Mouse (Mus musculus): Measurements from ENCODE around the gene Atp13a5. TPM values are rescaled to one million over a fixed set of nuclear protein-coding genes. Genes with fewer than 3 reads are reported as not detected.

Atp13a5 gene
- polyA plus RNA-seq, 1 experiment from 2014 or later: 0.15 TPM

- no peaks in the 10 kb centered on the region for H3K36me3 ChIP-seq (ENCODE audit: control insufficient read depth, insufficient read depth, low read length)
- no peaks in the 10 kb centered on the region for H3K27me3 ChIP-seq (ENCODE audit: control insufficient read depth, insufficient read depth, low read length)
- H3K9ac ChIP-seq (ENCODE audit: low read length): no peak overlapping the region
- H3K9me3 ChIP-seq (ENCODE audit: control insufficient read depth, low read length): no peaks in the 10 kb centered on the region
- H3K4me1 ChIP-seq (ENCODE audit: control insufficient read depth, insufficient read depth, low read length): no peaks in the 10 kb centered on the region
- no peak for DNase-seq (ENCODE audit: low spot score)
- 83% methylated on average over 5 of the region's 5 CpGs for WGBS
- ATAC-seq (ENCODE audit: insufficient read depth, low FRiP score, low TSS enrichment): peak; percentile 50; the same call in 1 of the 2 replicates
- no peak overlapping the region for H3K4me2 ChIP-seq (ENCODE audit: low read depth)
- H3K4me3 ChIP-seq (ENCODE audit: low read depth, low read length): no peak overlapping the region
- no peak overlapping the region for H3K27ac ChIP-seq (ENCODE audit: low read depth, low read length)
These were observed 161.9 kb downstream of the Atp13a5 start for GRCm38 (mm10) chr16:29216395-29217295.

GRCm38 (mm10) chr16:29209605-29210411 is 168.7 kb downstream of the Atp13a5 start, which contains the start of gene Hrasls:
Hrasls (plus strand) TSS chr16:29209695.
- H3K4me3 ChIP-seq (ENCODE audit: low read depth, low read length): peak within 1 kb of the TSS; percentile 39
- no peaks in the 10 kb centered on the region for H3K4me1 ChIP-seq (ENCODE audit: control insufficient read depth, insufficient read depth, low read length)
- H3K9me3 ChIP-seq (ENCODE audit: control insufficient read depth, low read length): no peaks in the 10 kb centered on the region
- H3K36me3 ChIP-seq (ENCODE audit: control insufficient read depth, insufficient read depth, low read length): no peaks in the 10 kb centered on the region
- H3K4me2 ChIP-seq (ENCODE audit: low read depth): peak within 1 kb of the TSS; percentile 90
- H3K27ac ChIP-seq (ENCODE audit: low read depth, low read length): no peak within 1 kb of the TSS
- peak within 1 kb of the TSS; percentile 66 for H3K9ac ChIP-seq (ENCODE audit: low read length)
- WGBS: 1% methylated on average over 39 of the region's 39 CpGs
- H3K27me3 ChIP-seq (ENCODE audit: control insufficient read depth, insufficient read depth, low read length): 0 out of 2 replicates have a peak, but pooled peaks cover 4% of the 10 kb centered on the region
- ATAC-seq (ENCODE audit: insufficient read depth, low FRiP score, low TSS enrichment) (peak; percentile 61; the same call in 1 of the 2 replicates), DNase-seq (ENCODE audit: low spot score) (peak; percentile 64)

- H3K9me3 ChIP-seq (ENCODE audit: control insufficient read depth, low read length): no peaks in the 10 kb centered on the region
- H3K27ac ChIP-seq (ENCODE audit: low read depth, low read length): no peak overlapping the region
- H3K27me3 ChIP-seq (ENCODE audit: control insufficient read depth, insufficient read depth, low read length): 0 out of 2 replicates have a peak, but pooled peaks cover 4% of the 10 kb centered on the region
- DNase-seq (ENCODE audit: low spot score) (no peak), ATAC-seq (ENCODE audit: insufficient read depth, low FRiP score, low TSS enrichment) (no peak)
- 70% methylated on average over 7 of the region's 7 CpGs for WGBS
- H3K9ac ChIP-seq (ENCODE audit: low read length): no peak overlapping the region
- H3K4me3 ChIP-seq (ENCODE audit: low read depth, low read length): no peak overlapping the region
- no peaks in the 10 kb centered on the region for H3K4me1 ChIP-seq (ENCODE audit: control insufficient read depth, insufficient read depth, low read length)
- H3K4me2 ChIP-seq (ENCODE audit: low read depth): no peak overlapping the region
- H3K36me3 ChIP-seq (ENCODE audit: control insufficient read depth, insufficient read depth, low read length): no peaks in the 10 kb centered on the region
These were observed 169.7 kb downstream of the Atp13a5 start for GRCm38 (mm10) chr16:29208841-29209240.

GRCm38 (mm10) chr16:29205581-29205980 is 173.0 kb downstream of the Atp13a5 start:
- DNase-seq (ENCODE audit: low spot score): no peak
- H3K9me3 ChIP-seq (ENCODE audit: control insufficient read depth, low read length): no peaks in the 10 kb centered on the region
- H3K4me1 ChIP-seq (ENCODE audit: control insufficient read depth, insufficient read depth, low read length): no peaks in the 10 kb centered on the region
- H3K27ac ChIP-seq (ENCODE audit: low read depth, low read length): no peak overlapping the region
- no peak overlapping the region for H3K4me3 ChIP-seq (ENCODE audit: low read depth, low read length)
- WGBS: 28% methylated on average over 2 of the region's 2 CpGs
- H3K36me3 ChIP-seq (ENCODE audit: control insufficient read depth, insufficient read depth, low read length): no peaks in the 10 kb centered on the region
- H3K9ac ChIP-seq (ENCODE audit: low read length): no peak overlapping the region
- ATAC-seq (ENCODE audit: insufficient read depth, low FRiP score, low TSS enrichment): no peak
- H3K27me3 ChIP-seq (ENCODE audit: control insufficient read depth, insufficient read depth, low read length): 0 out of 2 replicates have a peak, but pooled peaks cover 4% of the 10 kb centered on the region
- H3K4me2 ChIP-seq (ENCODE audit: low read depth): no peak overlapping the region

- ATAC-seq (ENCODE audit: insufficient read depth, low FRiP score, low TSS enrichment) (no peak), DNase-seq (ENCODE audit: low spot score) (no peak)
- no peaks in the 10 kb centered on the region for H3K9me3 ChIP-seq (ENCODE audit: control insufficient read depth, low read length)
- WGBS: 85% methylated on average over 7 of the region's 7 CpGs
- H3K9ac ChIP-seq (ENCODE audit: low read length): no peak overlapping the region
- no peak overlapping the region for H3K27ac ChIP-seq (ENCODE audit: low read depth, low read length)
- H3K4me1 ChIP-seq (ENCODE audit: control insufficient read depth, insufficient read depth, low read length): no peaks in the 10 kb centered on the region
- no peak overlapping the region for H3K4me3 ChIP-seq (ENCODE audit: low read depth, low read length)
- H3K27me3 ChIP-seq (ENCODE audit: control insufficient read depth, insufficient read depth, low read length): 0 out of 2 replicates have a peak, but pooled peaks cover 4% of the 10 kb centered on the region
- no peaks in the 10 kb centered on the region for H3K36me3 ChIP-seq (ENCODE audit: control insufficient read depth, insufficient read depth, low read length)
- H3K4me2 ChIP-seq (ENCODE audit: low read depth): no peak overlapping the region
These were observed 173.7 kb downstream of the Atp13a5 start for GRCm38 (mm10) chr16:29204875-29205274.

- no peak overlapping the region for H3K4me3 ChIP-seq (ENCODE audit: low read depth, low read length)
- no peak overlapping the region for H3K4me2 ChIP-seq (ENCODE audit: low read depth)
- WGBS: 86% methylated on average over 2 of the region's 2 CpGs
- H3K27me3 ChIP-seq (ENCODE audit: control insufficient read depth, insufficient read depth, low read length): no peaks in the 10 kb centered on the region
- DNase-seq (ENCODE audit: low spot score) (no peak), ATAC-seq (ENCODE audit: insufficient read depth, low FRiP score, low TSS enrichment) (no peak)
- no peaks in the 10 kb centered on the region for H3K4me1 ChIP-seq (ENCODE audit: control insufficient read depth, insufficient read depth, low read length)
- no peak overlapping the region for H3K27ac ChIP-seq (ENCODE audit: low read depth, low read length)
- H3K9me3 ChIP-seq (ENCODE audit: control insufficient read depth, low read length): no peaks in the 10 kb centered on the region
- no peaks in the 10 kb centered on the region for H3K36me3 ChIP-seq (ENCODE audit: control insufficient read depth, insufficient read depth, low read length)
- no peak overlapping the region for H3K9ac ChIP-seq (ENCODE audit: low read length)
These were observed 177.4 kb downstream of the Atp13a5 start for GRCm38 (mm10) chr16:29201146-29201545.

- Histone ChIP-seq H3K9ac (ENCODE audit: low read length) (no peak overlapping the region), H3K36me3 (ENCODE audit: control insufficient read depth, insufficient read depth, low read length) (no peaks in the 10 kb centered on the region), H3K9me3 (ENCODE audit: control insufficient read depth, low read length) (no peaks in the 10 kb centered on the region), H3K27ac (ENCODE audit: low read depth, low read length) (no peak overlapping the region), H3K27me3 (ENCODE audit: control insufficient read depth, insufficient read depth, low read length) (no peaks in the 10 kb centered on the region), H3K4me2 (ENCODE audit: low read depth) (no peak overlapping the region), H3K4me3 (ENCODE audit: low read depth, low read length) (no peak overlapping the region), H3K4me1 (ENCODE audit: control insufficient read depth, insufficient read depth, low read length) (no peaks in the 10 kb centered on the region)
- ATAC-seq (ENCODE audit: insufficient read depth, low FRiP score, low TSS enrichment): no peak
- no peak for DNase-seq (ENCODE audit: low spot score)
- WGBS: 22% methylated on average over 5 of the region's 5 CpGs
These were observed 180.1 kb downstream of the Atp13a5 start for GRCm38 (mm10) chr16:29198461-29198860.

GRCm38 (mm10) chr16:29195156-29195555 is 183.4 kb downstream of the Atp13a5 start:
- no peak overlapping the region for H3K4me2 ChIP-seq (ENCODE audit: low read depth)
- no peak overlapping the region for H3K4me3 ChIP-seq (ENCODE audit: low read depth, low read length)
- H3K9ac ChIP-seq (ENCODE audit: low read length): no peak overlapping the region
- DNase-seq (ENCODE audit: low spot score): no peak
- no peaks in the 10 kb centered on the region for H3K27me3 ChIP-seq (ENCODE audit: control insufficient read depth, insufficient read depth, low read length)
- H3K27ac ChIP-seq (ENCODE audit: low read depth, low read length): no peak overlapping the region
- ATAC-seq (ENCODE audit: insufficient read depth, low FRiP score, low TSS enrichment): no peak
- H3K9me3 ChIP-seq (ENCODE audit: control insufficient read depth, low read length): no peaks in the 10 kb centered on the region
- WGBS: 71% methylated on average over 1 of the region's 1 CpGs
- no peaks in the 10 kb centered on the region for H3K36me3 ChIP-seq (ENCODE audit: control insufficient read depth, insufficient read depth, low read length)
- H3K4me1 ChIP-seq (ENCODE audit: control insufficient read depth, insufficient read depth, low read length): no peaks in the 10 kb centered on the region

All from neural tube, embryonic 11.5 days (tissue).